Comparison of ENCODE assay signal across 8 mouse cellular contexts in genomic region chr15:78988499-78988971, GRCm38 (mm10). TPM values are rescaled to one million over a fixed set of nuclear protein-coding genes. Genes with fewer than 3 reads are reported as not detected.
DNase-seq lines count a peak whose midpoint lies in the region; ATAC-seq lines count a peak whose summit lies in the region.

No protein-coding gene starts in this region.

- DNase-seq in retina, adult 2 months (ENCODE audit: low read depth, low spot score) = peak; percentile 20
- DNase-seq in retina, embryonic 14.5 days (ENCODE audit: low spot score) = no peak
- peak; percentile 54 for DNase-seq in fibroblast of lung, adult 2 months (ENCODE audit: low read depth)
- DNase-seq in layer of hippocampus, adult 11-12 months (ENCODE audit: low spot score) = peak; percentile 88
- peak; percentile 36 for DNase-seq in lung, postnatal 14 days
- DNase-seq in telencephalon, adult 2 months (ENCODE audit: low read depth, low spot score) = peak; percentile 76

- no peak overlapping the region for H3K4me3 ChIP-seq in heart, embryonic 14.5 days (ENCODE audit: control insufficient read depth in 1 of 2, insufficient read depth in 1 of 2, low read depth in 1 of 2, low read length in 2 of 2)

- H3K27me3 ChIP-seq in heart, embryonic 14.5 days (ENCODE audit: control insufficient read depth, insufficient read depth, low read length) = no peaks in the 10 kb centered on the region

- H3K4me2 ChIP-seq in heart, embryonic 14.5 days (ENCODE audit: low read length) = 0 out of 2 replicates have a peak overlapping the region, but pooled peaks have one; percentile 18

- no peaks in the 10 kb centered on the region for H3K9me3 ChIP-seq in heart, embryonic 14.5 days (ENCODE audit: control insufficient read depth, low read length)

- ATAC-seq in heart, embryonic 14.5 days (ENCODE audit: insufficient number of reproducible peaks, insufficient read depth, low FRiP score, low read depth) = no peak
- no peak for ATAC-seq in megakaryocyte-erythroid progenitor cell, adult 5-6 weeks (replicated peaks; ENCODE audit: low FRiP score, low TSS enrichment, poor library complexity, severe bottlenecking)

- peaks cover 49 to 60% of the 10 kb centered on the region in 2 experiments for H3K4me1 ChIP-seq in heart, embryonic 14.5 days (ENCODE audit: control insufficient read depth in 2 of 2, insufficient read depth in 2 of 2, low read length in 2 of 2)

- H3K36me3 ChIP-seq in heart, embryonic 14.5 days (ENCODE audit: control insufficient read depth, insufficient read depth, low read length) = peaks cover 47% of the 10 kb centered on the region

- WGBS in heart, embryonic 14.5 days = 35% methylated on average over 14 of the region's 14 CpGs

- peak overlapping the region; percentile 34; the same call in 1 of the 2 replicates for H3K9ac ChIP-seq in heart, embryonic 14.5 days (ENCODE audit: low read length)

- H3K27ac ChIP-seq in heart, embryonic 14.5 days (replicated peaks in 1 of 2; ENCODE audit: control insufficient read depth in 1 of 2, insufficient read depth in 1 of 2, low read depth in 2 of 2, low read length in 2 of 2) = peak overlapping the region in 1 of 2 experiments; percentile 62; a peak in 2 of 4 replicates

RNA-seq across cellular contexts. Expression of gene H1f0, which starts 39.7 kb away (rescaled TPM):
- polyA plus RNA-seq in heart, embryonic 14.5 days (2014; fragmentation: Nextera tagmentation; extraction: Ambion mirVana) = 102 and 117 TPM in 2 replicates
- total RNA-seq in megakaryocyte-erythroid progenitor cell, adult 5-6 weeks (2014; fragmentation: Nextera tagmentation) = 19.0 and 23.7 TPM in 2 replicates
- total RNA-seq in megakaryocyte-erythroid progenitor cell, adult 5-6 weeks (2017) = 27.0 and 47.0 TPM in 2 replicates

RNA-seq across cellular contexts. Expression of gene Triobp, which starts 41.0 kb away (rescaled TPM):
- polyA plus RNA-seq in heart, embryonic 14.5 days (2014; fragmentation: Nextera tagmentation; extraction: Ambion mirVana) = 34.9 and 41.1 TPM in 2 replicates
- total RNA-seq in megakaryocyte-erythroid progenitor cell, adult 5-6 weeks (2014; fragmentation: Nextera tagmentation) = 29.1 and 33.9 TPM in 2 replicates
- 11.2 and 12.5 TPM in 2 replicates for total RNA-seq in megakaryocyte-erythroid progenitor cell, adult 5-6 weeks (2017)

RNA-seq across cellular contexts. Expression of gene Galr3, which starts 53.1 kb away (rescaled TPM):
- not detected in 2 replicates for polyA plus RNA-seq in heart, embryonic 14.5 days (2014; fragmentation: Nextera tagmentation; extraction: Ambion mirVana)
- 0.40 TPM in 1 of 2 replicates, not detected in the other for total RNA-seq in megakaryocyte-erythroid progenitor cell, adult 5-6 weeks (2014; fragmentation: Nextera tagmentation)
- 0.56 TPM in 1 of 2 replicates, not detected in the other for total RNA-seq in megakaryocyte-erythroid progenitor cell, adult 5-6 weeks (2017)

RNA-seq across cellular contexts. Expression of gene Nol12, which starts 53.8 kb away (rescaled TPM):
- 30.5 and 32.6 TPM in 2 replicates for polyA plus RNA-seq in heart, embryonic 14.5 days (2014; fragmentation: Nextera tagmentation; extraction: Ambion mirVana)
- 52.3 and 56.7 TPM in 2 replicates for total RNA-seq in megakaryocyte-erythroid progenitor cell, adult 5-6 weeks (2014; fragmentation: Nextera tagmentation)
- total RNA-seq in megakaryocyte-erythroid progenitor cell, adult 5-6 weeks (2017) = 15.3 and 31.6 TPM in 2 replicates
